Mouse (Mus musculus): ENCODE measurements around the gene Magi1.

- TF ChIP-seq POLR2A (IDR thresholded peaks at IDR 0.05; ENCODE audit: borderline replicate concordance, low read depth, low read length) (no peak), CTCF (IDR thresholded peaks at IDR 0.05; ENCODE audit: low read depth, low read length) (no peak)
These were observed 2.0 kb downstream of the Magi1 start for GRCm38 (mm10) chr6:94281606-94282280.

Measured in bone marrow macrophage, adult 2 months (primary cell).